ENCODE assay signal across 12 mouse cellular contexts in genomic region chr19:21788999-21789398, GRCm38 (mm10). TPM values are rescaled to one million over a fixed set of nuclear protein-coding genes. Genes with fewer than 3 reads are reported as not detected.
A peak's percentile ranks its signal among the peaks of the same experiment; 100 is the strongest.
DNase-seq lines count a peak whose midpoint lies in the region; ATAC-seq and TF ChIP-seq lines count a peak whose summit lies in the region.
"Had no signal": no experiment of that assay in that cellular context is flagged by ENCODE, and none has a peak within 500 bp of the region (broad histone marks: within the 10 kb centered on the region; RNA-seq: fewer than 3 reads in every experiment).

No protein-coding gene starts in this region.

- H3K9ac ChIP-seq in ES-Bruce4 (ENCODE audit: low read depth, poor library complexity, severe bottlenecking) = no peak overlapping the region
- H3K9ac ChIP-seq in midbrain, embryonic 16.5 days (ENCODE audit: low read depth, low read length) = peak overlapping the region; percentile 36; the same call in 1 of the 2 replicates

- peak overlapping the region; percentile 30 for H3K4me3 ChIP-seq in ES-Bruce4 (ENCODE audit: low read depth, low read length)
- peak overlapping the region; percentile 37 for H3K4me3 ChIP-seq in hindbrain, embryonic 10.5 days
- H3K4me3 ChIP-seq in midbrain, embryonic 16.5 days (ENCODE audit: low read depth, low read length) = no peak overlapping the region

- ATAC-seq in midbrain, embryonic 16.5 days = no peak

- peaks cover 10% of the 10 kb centered on the region for H3K36me3 ChIP-seq in ES-Bruce4 (ENCODE audit: control insufficient read depth, insufficient read depth, low read length, poor library complexity, severe bottlenecking)
- H3K36me3 ChIP-seq in hindbrain, embryonic 10.5 days = peaks cover 18% of the 10 kb centered on the region
- peaks cover 4% of the 10 kb centered on the region; the same call in 1 of the 2 replicates for H3K36me3 ChIP-seq in midbrain, embryonic 16.5 days (ENCODE audit: control insufficient read depth, insufficient read depth, low read length)

- no peaks in the 10 kb centered on the region; the same call in 1 of the 2 replicates for H3K9me3 ChIP-seq in ES-Bruce4 (replicated peaks; ENCODE audit: control insufficient read depth, insufficient read depth, low read length, poor library complexity, severe bottlenecking)
- H3K9me3 ChIP-seq in hindbrain, embryonic 10.5 days = no peaks in the 10 kb centered on the region
- no peaks in the 10 kb centered on the region for H3K9me3 ChIP-seq in midbrain, embryonic 16.5 days (replicated peaks; ENCODE audit: control insufficient read depth, low read length, poor library complexity, severe bottlenecking)
- H3K9me3 ChIP-seq: G1E had no signal

- peaks cover 4% of the 10 kb centered on the region for H3K4me1 ChIP-seq in ES-Bruce4 (ENCODE audit: control insufficient read depth, insufficient read depth, low read length)
- peaks cover 82% of the 10 kb centered on the region for H3K4me1 ChIP-seq in hindbrain, embryonic 10.5 days (replicated peaks)
- peaks cover 46% of the 10 kb centered on the region for H3K4me1 ChIP-seq in midbrain, embryonic 16.5 days (ENCODE audit: control insufficient read depth, insufficient read depth, low read length)

- peak; percentile 72 for DNase-seq in brain, embryonic 14.5 days (ENCODE audit: low read depth)
- peak; percentile 40 for DNase-seq in hindbrain, embryonic 10.5 days (ENCODE audit: low spot score)
- no peak for DNase-seq in lung, postnatal 4 days
- DNase-seq in testis, postnatal 10 days (ENCODE audit: low spot score) = no peak
- no peak for DNase-seq in right cerebral cortex, postnatal 25 days
- DNase-seq: adrenal gland, postnatal 25 days; cerebellum, adult 9-11 months; heart, postnatal 4 days; lung, adult 18-20 months had no signal

- no peaks in the 10 kb centered on the region for H3K27me3 ChIP-seq in ES-Bruce4 (ENCODE audit: control insufficient read depth, insufficient read depth, low read length, poor library complexity, severe bottlenecking)
- no peaks in the 10 kb centered on the region for H3K27me3 ChIP-seq in hindbrain, embryonic 10.5 days (ENCODE audit: insufficient read depth, poor library complexity, severe bottlenecking)
- no peaks in the 10 kb centered on the region for H3K27me3 ChIP-seq in midbrain, embryonic 16.5 days (ENCODE audit: control insufficient read depth, insufficient read depth, low read depth, low read length)

- TF ChIP-seq CTCF in ES-Bruce4 (IDR thresholded peaks at IDR 0.05; ENCODE audit: low read depth, low read length) = no peak
- TF ChIP-seq CTCF in brain, embryonic 14.5 days (IDR thresholded peaks at IDR 0.05; ENCODE audit: borderline replicate concordance, extremely low read depth, insufficient read depth, insufficient read length) = no peak

- TF ChIP-seq EP300 in ES-Bruce4 (IDR thresholded peaks at IDR 0.05; ENCODE audit: insufficient read depth, low read depth, low read length) = peak; percentile 93

- peak overlapping the region; percentile 45 for H3K4me2 ChIP-seq in midbrain, embryonic 16.5 days (ENCODE audit: low read length)

- H3K27ac ChIP-seq in ES-Bruce4 (ENCODE audit: insufficient read depth, low read length) = peak overlapping the region; percentile 39; the same call in 1 of the 2 replicates
- peak overlapping the region; percentile 97 for H3K27ac ChIP-seq in hindbrain, embryonic 10.5 days
- peak overlapping the region; percentile 84 for H3K27ac ChIP-seq in midbrain, embryonic 16.5 days (ENCODE audit: low read length)

- TF ChIP-seq POLR2A in ES-Bruce4 (IDR thresholded peaks at IDR 0.05; ENCODE audit: insufficient read depth, low read length) = no peak
- TF ChIP-seq POLR2A in brain, embryonic 14.5 days (IDR thresholded peaks at IDR 0.05; ENCODE audit: borderline replicate concordance, extremely low read depth, insufficient read depth, insufficient read length, poor library complexity, severe bottlenecking) = no peak

- 11% methylated on average over 8 of the region's 8 CpGs for WGBS in hindbrain, embryonic 10.5 days
- WGBS in midbrain, embryonic 16.5 days = 9% methylated on average over 8 of the region's 8 CpGs

RNA-seq across cellular contexts. Expression of gene Cemip2, which starts 10.9 kb away (rescaled TPM):
- polyA plus RNA-seq in ES-Bruce4 (2011; ENCODE audit: insufficient read depth, insufficient read length, low read depth, missing spikeins) = 41.9 and 43.1 TPM in 2 replicates
- polyA plus RNA-seq in brain, embryonic 14.5 days (2012; rRNA removed) = 24.0 and 34.9 TPM in 2 replicates
- 86.4 and 93.6 TPM in 2 replicates for polyA plus RNA-seq in hindbrain, embryonic 10.5 days (2016; fragmentation: Nextera tagmentation; extraction: Ambion mirVana)
- 28.8 and 38.8 TPM in 2 replicates for polyA plus RNA-seq in midbrain, embryonic 16.5 days (2015; fragmentation: Nextera tagmentation; extraction: Ambion mirVana)

Comparison
In these comparisons a context has a peak if more than half of its experiments do, and no peak if none do; other contexts are left out.
1. H3K27ac ChIP-seq: peak in every context shown above with its lines; median percentile 97 in hindbrain, embryonic 10.5 days; 84 in midbrain, embryonic 16.5 days; 39 in ES-Bruce4.
2. DNase-seq: peak in brain, embryonic 14.5 days (single experiment) and hindbrain, embryonic 10.5 days (single experiment); none in lung, postnatal 4 days (0 of 2), testis, postnatal 10 days (single experiment) and right cerebral cortex, postnatal 25 days (single experiment).